Mouse (Mus musculus): Measurements from ENCODE around the gene Cfl1. TPM values are rescaled to one million over a fixed set of nuclear protein-coding genes. Genes with fewer than 3 reads are reported as not detected.

Cfl1 gene
- 3,233 and 3,320 TPM in 2 replicates for polyA plus RNA-seq (2015; fragmentation: Nextera tagmentation; extraction: Ambion mirVana)

DNA sequence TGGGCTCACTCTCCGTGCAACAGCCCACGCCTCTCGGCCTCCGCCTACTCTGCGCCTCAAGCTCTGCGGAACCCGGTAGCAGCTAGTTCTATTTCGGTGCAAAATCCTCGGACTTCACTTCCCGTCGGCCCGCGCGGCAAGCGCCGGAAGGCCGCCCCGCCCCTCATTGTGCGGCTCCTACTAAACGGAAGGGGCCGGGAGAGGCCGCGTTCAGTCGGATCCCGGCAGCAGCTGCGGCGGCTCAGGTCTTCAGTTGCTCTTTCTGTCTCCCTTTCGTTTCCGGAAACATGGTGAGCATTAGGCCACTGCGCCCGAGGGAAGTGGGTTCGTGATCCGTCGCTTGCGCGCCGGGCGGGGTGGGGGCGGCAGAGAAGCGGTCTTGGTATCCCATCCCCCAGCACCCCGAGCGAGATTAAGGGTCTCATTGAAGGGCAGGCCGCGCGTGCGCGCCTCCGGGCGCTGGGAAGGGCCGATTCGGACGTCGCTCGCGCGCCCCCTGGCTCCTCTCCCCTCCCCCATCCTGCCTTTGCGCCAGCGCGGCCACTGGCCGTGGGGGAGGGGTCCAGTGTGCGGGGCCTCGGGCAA lies at the start of gene Cfl1:
Cfl1 (plus strand) TSS at position 143 of the 585 bp plus-strand sequence.
- Histone ChIP-seq H3K27ac (replicated peaks) (peak within 1 kb of the TSS; percentile 99), H3K9me3 (replicated peaks) (no peaks in the 10 kb centered on the region), H3K4me1 (peaks cover 59% of the 10 kb centered on the region), H3K27me3 (replicated peaks) (no peaks in the 10 kb centered on the region), H3K4me3 (replicated peaks) (peak within 1 kb of the TSS; percentile 98), H3K36me3 (peaks cover 32% of the 10 kb centered on the region), H3K9ac (replicated peaks) (peak within 1 kb of the TSS; percentile 83), H3K4me2 (peak within 1 kb of the TSS; percentile 85)
- WGBS: under 1% methylated on average over 61 of the region's 62 CpGs
- peak; percentile 72 for ATAC-seq (ENCODE audit: low FRiP score)

DNA sequence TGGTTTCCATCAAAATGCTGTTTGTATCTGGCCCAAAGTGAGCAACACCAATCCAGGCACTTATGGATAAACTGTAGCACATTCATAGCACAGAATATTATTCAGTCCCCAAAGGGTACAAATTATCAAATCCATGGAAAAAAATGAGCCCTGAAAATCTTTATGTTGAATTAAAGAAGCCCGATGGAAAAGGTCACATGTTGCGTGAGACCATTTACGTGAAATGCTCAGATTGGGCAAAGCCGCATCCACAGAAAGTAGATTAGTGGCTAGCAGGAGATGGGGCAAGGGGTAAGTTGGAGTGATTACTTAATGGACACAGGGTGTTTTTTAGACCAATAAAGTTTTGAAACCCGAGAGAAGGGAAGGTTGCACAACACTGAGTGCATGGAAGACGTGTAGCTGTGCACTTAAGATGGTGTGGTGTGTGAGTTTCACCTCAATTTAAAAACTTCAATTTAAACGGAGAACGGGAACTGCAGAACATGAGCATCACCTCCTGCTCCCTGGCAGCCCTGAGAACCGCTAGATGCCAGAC lies 45.8 kb upstream of the Cfl1 start:
- no peak for ATAC-seq (ENCODE audit: low FRiP score)
- no peak overlapping the region for H3K4me2 ChIP-seq
- H3K4me1 ChIP-seq: peaks cover 21% of the 10 kb centered on the region
- no peak overlapping the region for H3K4me3 ChIP-seq (replicated peaks)
- WGBS: 69% methylated on average over 9 of the region's 9 CpGs
- H3K36me3 ChIP-seq: no peaks in the 10 kb centered on the region
- peaks cover 3% of the 10 kb centered on the region; the same call in 1 of the 2 replicates for H3K9me3 ChIP-seq (replicated peaks)
- H3K27ac ChIP-seq (replicated peaks): no peak overlapping the region
- H3K9ac ChIP-seq (replicated peaks): no peak overlapping the region
- peaks cover 48% of the 10 kb centered on the region for H3K27me3 ChIP-seq (replicated peaks)

DNA sequence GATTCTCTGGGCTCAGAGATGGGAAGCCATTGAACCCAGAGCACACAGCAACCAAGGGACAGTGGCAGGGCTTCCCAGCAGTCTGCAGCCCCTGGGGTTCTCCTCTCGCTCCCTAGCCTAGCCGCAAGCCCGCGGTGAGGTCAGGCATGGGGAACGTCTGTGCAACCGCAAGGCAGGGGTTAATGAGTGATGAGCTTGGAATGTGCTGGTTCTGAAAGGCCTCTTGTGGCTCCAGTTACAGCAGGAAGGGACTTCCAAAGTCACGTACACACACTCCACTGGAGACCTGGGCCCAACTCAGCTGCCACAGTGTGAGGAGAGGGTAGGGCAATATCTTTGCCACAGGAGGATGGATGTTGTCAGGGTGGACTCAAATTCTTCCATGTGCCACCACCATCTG lies 45.3 kb upstream of the Cfl1 start:
- Histone ChIP-seq H3K36me3 (no peaks in the 10 kb centered on the region), H3K9me3 (replicated peaks) (peaks cover 3% of the 10 kb centered on the region; the same call in 1 of the 2 replicates), H3K27ac (replicated peaks) (no peak overlapping the region), H3K4me2 (no peak overlapping the region), H3K27me3 (replicated peaks) (peaks cover 53% of the 10 kb centered on the region), H3K4me3 (replicated peaks) (no peak overlapping the region), H3K9ac (replicated peaks) (no peak overlapping the region), H3K4me1 (peaks cover 21% of the 10 kb centered on the region)
- WGBS: 35% methylated on average over 7 of the region's 7 CpGs
- no peak for ATAC-seq (ENCODE audit: low FRiP score)

DNA sequence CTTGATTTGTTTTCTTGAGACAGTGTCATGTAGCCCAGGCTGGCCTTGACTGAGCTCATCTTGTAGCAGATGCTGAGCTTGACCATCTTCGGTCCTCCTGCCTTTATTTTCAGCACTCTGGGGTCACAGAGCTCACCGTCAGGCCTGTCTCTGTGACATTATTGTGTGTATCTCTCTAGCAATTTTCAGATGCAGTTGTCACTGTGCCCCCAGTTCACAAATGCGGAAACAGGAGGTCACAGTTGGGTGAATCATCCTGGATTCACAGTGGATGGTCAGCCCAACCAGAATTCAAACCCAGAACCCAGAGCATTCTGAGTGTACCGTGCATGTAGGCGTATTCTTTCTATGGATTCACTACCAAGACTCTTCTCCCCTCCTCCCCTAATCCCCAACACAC lies 44.5 kb upstream of the Cfl1 start:
- WGBS: 92% methylated on average over 5 of the region's 5 CpGs
- Histone ChIP-seq H3K27me3 (replicated peaks) (peaks cover 61% of the 10 kb centered on the region), H3K4me3 (replicated peaks) (no peak overlapping the region), H3K9me3 (replicated peaks) (no peaks in the 10 kb centered on the region; the same call in 1 of the 2 replicates), H3K27ac (replicated peaks) (no peak overlapping the region), H3K4me2 (no peak overlapping the region), H3K4me1 (peaks cover 21% of the 10 kb centered on the region), H3K36me3 (no peaks in the 10 kb centered on the region), H3K9ac (replicated peaks) (no peak overlapping the region)
- no peak for ATAC-seq (ENCODE audit: low FRiP score)

DNA sequence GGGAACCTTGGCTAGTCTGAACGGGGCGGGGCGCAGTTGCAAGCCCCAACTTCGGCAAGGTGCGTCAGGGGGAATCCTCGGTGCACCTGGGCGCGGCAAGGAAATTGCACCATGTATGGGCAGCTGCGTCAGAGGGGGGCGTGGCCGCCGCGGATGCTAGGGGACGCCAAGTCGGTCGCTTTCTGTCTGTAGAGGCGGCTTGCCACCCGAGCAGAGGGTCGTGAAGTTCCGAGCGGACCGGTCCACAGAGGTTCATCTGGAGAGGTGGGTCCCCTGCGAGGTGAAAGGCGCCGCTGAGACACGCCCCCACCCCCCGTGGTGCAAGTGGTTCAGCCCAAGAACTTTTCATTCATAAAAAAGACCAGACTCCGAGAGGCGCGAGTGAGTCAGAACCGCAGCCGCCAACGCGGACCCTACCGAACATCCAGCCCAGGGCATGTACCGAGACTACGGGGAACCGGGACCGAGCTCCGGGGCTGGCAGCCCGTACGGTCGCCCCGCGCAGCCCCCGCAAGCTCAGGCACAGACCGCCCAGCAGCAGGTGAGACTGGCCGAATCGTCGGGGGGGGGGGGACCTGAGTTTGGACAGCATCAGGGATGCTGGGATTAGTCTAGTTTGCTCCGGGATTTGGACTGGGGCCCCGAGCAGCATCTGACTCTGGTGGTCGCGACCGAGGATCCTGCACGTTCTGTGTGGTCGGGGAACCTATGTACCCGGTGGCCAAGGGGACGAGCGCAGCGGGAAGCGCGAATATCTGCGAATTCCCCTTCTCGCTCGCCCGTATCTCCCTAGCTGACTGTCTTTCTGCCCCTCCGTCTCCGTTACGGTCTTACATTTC lies 42.5 kb upstream of the Cfl1 start, which contains the start of gene Fosl1:
Fosl1 (plus strand) TSS at position 33 of the 839 bp plus-strand sequence.
- Histone ChIP-seq H3K27me3 (replicated peaks) (peaks cover 64% of the 10 kb centered on the region), H3K27ac (replicated peaks) (no peak within 1 kb of the TSS), H3K4me1 (peaks cover 21% of the 10 kb centered on the region), H3K9me3 (replicated peaks) (no peaks in the 10 kb centered on the region; the same call in 1 of the 2 replicates), H3K4me3 (replicated peaks) (peak within 1 kb of the TSS; percentile 54), H3K4me2 (peak within 1 kb of the TSS; percentile 96), H3K9ac (replicated peaks) (peak within 1 kb of the TSS; percentile 43), H3K36me3 (no peaks in the 10 kb centered on the region; the same call in 1 of the 2 replicates)
- ATAC-seq (ENCODE audit: low FRiP score): peak; percentile 77
- under 1% methylated on average over 69 of the region's 70 CpGs for WGBS

DNA sequence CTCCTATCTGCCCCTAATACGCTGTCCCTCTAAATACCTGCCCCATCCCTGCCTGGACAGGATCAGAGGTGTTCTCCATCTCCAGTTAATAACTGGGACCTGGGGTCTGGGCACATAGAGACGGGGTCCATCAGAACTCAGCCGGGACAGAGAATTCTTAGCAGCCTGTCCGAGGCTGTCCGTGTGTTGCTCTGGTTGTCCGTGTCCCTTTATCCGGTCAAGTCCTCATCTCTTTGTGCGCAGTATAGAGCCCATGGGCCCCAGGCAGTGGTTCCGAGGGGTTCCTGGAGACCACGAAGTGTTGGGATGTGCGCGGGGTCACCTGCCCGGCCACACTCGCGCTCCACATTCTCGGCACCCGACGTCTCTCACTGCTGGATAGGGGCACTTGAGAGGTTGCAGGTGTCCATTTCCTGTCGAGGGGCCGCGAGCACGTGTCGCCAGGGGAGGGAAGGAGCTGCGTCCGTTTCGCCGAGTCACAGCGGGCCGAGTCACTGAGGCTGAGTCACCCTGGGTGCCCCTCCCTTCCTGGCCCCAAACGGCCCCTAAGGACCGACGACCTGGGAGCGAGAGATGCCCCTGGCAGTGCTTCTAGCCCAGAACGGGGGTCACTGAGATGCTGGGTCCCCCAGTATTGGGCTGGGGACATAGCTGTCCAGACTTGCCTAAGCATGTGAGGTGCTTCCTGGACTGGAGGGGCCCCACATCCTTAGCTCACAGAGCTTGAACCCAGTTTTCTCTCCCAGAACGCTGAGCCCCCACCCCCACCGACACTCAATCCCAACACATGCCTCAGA lies 41.7 kb upstream of the Cfl1 start:
- peaks cover 64% of the 10 kb centered on the region for H3K27me3 ChIP-seq (replicated peaks)
- H3K4me2 ChIP-seq: peak overlapping the region; percentile 96
- ATAC-seq (ENCODE audit: low FRiP score): no peak
- no peaks in the 10 kb centered on the region; the same call in 1 of the 2 replicates for H3K9me3 ChIP-seq (replicated peaks)
- no peak overlapping the region for H3K27ac ChIP-seq (replicated peaks)
- H3K9ac ChIP-seq (replicated peaks): no peak overlapping the region
- peak overlapping the region; percentile 54 for H3K4me3 ChIP-seq (replicated peaks)
- WGBS: 6% methylated on average over 36 of the region's 36 CpGs
- H3K4me1 ChIP-seq: peaks cover 21% of the 10 kb centered on the region
- no peaks in the 10 kb centered on the region; the same call in 1 of the 2 replicates for H3K36me3 ChIP-seq

DNA sequence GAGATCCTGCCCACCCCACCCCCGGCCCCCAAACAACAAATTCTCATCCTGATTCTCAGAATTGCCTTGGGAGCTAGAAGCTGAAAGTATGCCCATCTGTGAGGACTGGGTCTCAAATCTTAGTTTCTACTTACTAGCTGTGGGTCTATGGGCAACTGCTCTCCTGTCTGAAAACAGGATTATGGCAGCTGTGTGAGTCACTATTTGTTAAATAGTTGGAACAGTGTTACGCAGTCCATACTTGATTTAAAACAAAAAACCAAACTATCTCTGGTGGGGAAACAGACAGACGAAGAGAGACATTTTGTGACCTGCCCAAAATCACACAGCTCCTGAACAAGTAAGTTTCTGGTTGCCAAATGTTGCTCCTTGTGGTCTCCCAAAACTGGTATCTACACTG lies 40.6 kb upstream of the Cfl1 start:
- H3K27ac ChIP-seq (replicated peaks): no peak overlapping the region
- no peak overlapping the region for H3K4me2 ChIP-seq
- 85% methylated on average over 3 of the region's 3 CpGs for WGBS
- H3K9me3 ChIP-seq (replicated peaks): no peaks in the 10 kb centered on the region; the same call in 1 of the 2 replicates
- no peak overlapping the region for H3K9ac ChIP-seq (replicated peaks)
- H3K36me3 ChIP-seq: peaks cover 4% of the 10 kb centered on the region
- no peak overlapping the region for H3K4me3 ChIP-seq (replicated peaks)
- ATAC-seq (ENCODE audit: low FRiP score): no peak
- H3K27me3 ChIP-seq (replicated peaks): peaks cover 57% of the 10 kb centered on the region
- H3K4me1 ChIP-seq: peaks cover 31% of the 10 kb centered on the region

DNA sequence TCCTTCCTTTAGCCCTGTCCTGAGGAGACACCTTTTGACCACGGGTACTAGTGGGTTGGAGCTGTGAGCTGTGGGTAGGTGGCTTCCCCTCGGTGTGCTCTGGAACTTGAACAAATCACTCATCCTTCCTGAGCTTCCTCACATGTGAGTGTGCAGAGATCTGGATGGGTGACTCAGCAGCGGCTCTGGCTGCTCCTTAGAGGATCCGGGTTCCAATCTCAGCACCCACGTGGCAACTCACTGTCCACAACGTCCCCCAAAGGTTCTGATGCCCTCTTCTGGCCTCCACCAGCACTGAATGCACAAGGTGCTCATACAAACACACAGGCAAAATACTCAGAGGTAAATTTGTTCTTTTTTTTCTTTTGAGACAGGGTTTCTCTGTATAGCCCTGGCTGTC lies 38.5 kb upstream of the Cfl1 start:
- 74% methylated on average over 6 of the region's 6 CpGs for WGBS
- no peak overlapping the region for H3K27ac ChIP-seq (replicated peaks)
- no peak overlapping the region for H3K9ac ChIP-seq (replicated peaks)
- H3K9me3 ChIP-seq (replicated peaks): no peaks in the 10 kb centered on the region; the same call in 1 of the 2 replicates
- no peak overlapping the region for H3K4me2 ChIP-seq
- peaks cover 4% of the 10 kb centered on the region for H3K36me3 ChIP-seq
- H3K4me3 ChIP-seq (replicated peaks): no peak overlapping the region
- peaks cover 50% of the 10 kb centered on the region for H3K4me1 ChIP-seq
- no peak for ATAC-seq (ENCODE audit: low FRiP score)
- peaks cover 43% of the 10 kb centered on the region for H3K27me3 ChIP-seq (replicated peaks)

DNA sequence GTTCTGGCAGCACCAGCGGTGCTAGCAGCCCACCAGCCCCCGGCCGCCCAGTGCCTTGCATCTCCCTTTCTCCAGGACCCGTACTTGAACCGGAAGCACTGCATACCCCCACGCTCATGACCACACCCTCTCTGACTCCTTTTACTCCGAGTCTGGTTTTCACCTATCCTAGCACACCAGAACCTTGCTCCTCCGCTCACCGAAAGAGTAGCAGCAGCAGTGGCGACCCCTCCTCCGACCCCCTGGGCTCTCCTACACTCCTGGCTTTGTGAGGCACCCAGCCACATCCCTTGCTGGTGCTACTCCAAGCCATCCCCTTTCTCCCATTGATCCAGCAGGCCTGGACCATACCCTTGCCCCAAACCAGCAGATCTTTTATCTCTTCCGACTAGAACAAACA lies 35.2 kb upstream of the Cfl1 start:
- peaks cover 41% of the 10 kb centered on the region for H3K4me1 ChIP-seq
- H3K9me3 ChIP-seq (replicated peaks): no peaks in the 10 kb centered on the region
- no peak overlapping the region for H3K27ac ChIP-seq (replicated peaks)
- WGBS: 91% methylated on average over 12 of the region's 12 CpGs
- H3K4me3 ChIP-seq (replicated peaks): peak overlapping the region; percentile 73; the same call in 1 of the 2 replicates
- H3K36me3 ChIP-seq: peaks cover 4% of the 10 kb centered on the region
- no peak for ATAC-seq (ENCODE audit: low FRiP score)
- peaks cover 14% of the 10 kb centered on the region for H3K27me3 ChIP-seq (replicated peaks)
- peak overlapping the region; percentile 85 for H3K9ac ChIP-seq (replicated peaks)
- peak overlapping the region; percentile 91 for H3K4me2 ChIP-seq

DNA sequence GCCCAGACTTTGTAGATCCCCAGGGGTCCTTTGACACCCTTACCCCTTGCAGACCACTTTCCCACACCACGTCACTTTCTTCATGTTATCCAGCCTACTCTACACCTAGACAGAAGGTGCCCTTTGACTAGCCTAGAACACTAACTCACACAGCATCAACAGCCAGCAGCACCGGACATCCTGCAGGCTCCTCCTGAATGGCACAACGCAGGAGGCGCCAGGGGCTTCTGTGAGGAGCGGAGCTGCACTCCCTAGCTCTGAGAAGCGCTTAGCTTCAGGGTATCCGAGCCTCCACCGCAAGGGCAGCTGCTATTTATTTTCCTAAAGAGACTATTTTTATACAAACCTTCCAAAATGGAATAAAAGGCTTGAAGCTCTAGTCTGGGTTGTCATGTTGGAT lies 34.7 kb upstream of the Cfl1 start:
- no peak for ATAC-seq (ENCODE audit: low FRiP score)
- peak overlapping the region; percentile 91 for H3K4me2 ChIP-seq
- peak overlapping the region; percentile 85 for H3K9ac ChIP-seq (replicated peaks)
- no peak overlapping the region for H3K27ac ChIP-seq (replicated peaks)
- H3K4me1 ChIP-seq: peaks cover 42% of the 10 kb centered on the region
- H3K9me3 ChIP-seq (replicated peaks): no peaks in the 10 kb centered on the region
- H3K36me3 ChIP-seq: peaks cover 4% of the 10 kb centered on the region
- WGBS: 60% methylated on average over 8 of the region's 8 CpGs
- peak overlapping the region; percentile 73 for H3K4me3 ChIP-seq (replicated peaks)
- H3K27me3 ChIP-seq (replicated peaks): peaks cover 9% of the 10 kb centered on the region
